Mouse (Mus musculus) neutrophil, adult 59 days (primary cell): Measurements from ENCODE around the gene Gm43302. TPM values are rescaled to one million over a fixed set of nuclear protein-coding genes. Genes with fewer than 3 reads are reported as not detected.

Experiments used
- total RNA-seq, 2 experiments: library from RNA; stranded (reverse); gene quantifications; 1 replicate in 1 of 2; 2 replicates in 1 of 2; pipeline ENCODE4 v1.2.4; 2023

Gm43302 gene
- not detected for total RNA-seq

DNA sequence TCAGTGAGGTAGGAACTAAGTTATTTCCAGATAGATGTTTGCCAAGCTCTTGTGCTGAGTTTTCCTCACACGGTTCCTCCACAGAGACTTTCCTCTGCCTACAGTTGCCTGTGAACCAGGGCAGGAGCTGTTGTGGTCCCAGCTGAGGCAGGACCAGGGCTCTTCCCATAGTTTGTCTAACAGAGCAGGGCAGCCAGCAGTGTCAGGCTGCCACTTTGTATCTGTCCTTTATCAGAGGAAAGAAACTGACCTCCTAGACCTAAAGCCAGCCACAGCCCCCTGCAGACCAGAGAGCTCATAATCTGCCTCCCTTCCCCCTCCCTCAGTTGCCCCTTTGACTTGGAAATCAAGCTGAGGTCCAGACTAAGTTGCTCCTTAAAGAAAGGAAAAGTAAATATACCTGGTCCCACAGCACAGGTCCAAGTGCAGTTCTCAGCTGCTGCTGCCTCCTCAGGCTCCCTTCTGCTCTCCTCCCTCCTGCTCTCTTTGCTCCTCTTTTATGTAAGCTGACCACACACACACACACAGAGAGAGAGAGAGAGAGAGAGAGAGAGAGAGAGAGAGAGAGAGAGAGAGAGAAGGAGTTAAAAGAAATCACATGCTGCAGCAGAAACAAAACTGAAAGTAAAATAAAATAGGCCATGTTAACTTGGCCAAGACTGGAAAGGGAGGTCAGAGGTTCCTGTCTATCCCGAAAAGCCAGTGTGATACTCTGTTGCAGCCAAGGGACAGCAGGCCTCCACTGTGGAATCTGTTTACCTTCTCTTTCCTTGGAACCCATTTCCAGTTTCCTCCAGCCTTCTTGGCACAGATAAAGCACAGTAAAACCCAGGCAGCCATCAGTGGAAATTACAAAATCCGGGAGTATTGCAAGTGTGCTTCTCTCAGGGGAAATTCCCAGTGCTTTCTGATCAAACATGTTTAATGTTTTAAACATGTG, at the start of gene Gm43302, which contains the start of gene Gbp6:
TSS of gene Gm43302 (minus strand) at position 470 of the 940 bp plus-strand sequence.
TSS of gene Gbp6 (minus strand) at position 473 of the 940 bp plus-strand sequence.

DNA sequence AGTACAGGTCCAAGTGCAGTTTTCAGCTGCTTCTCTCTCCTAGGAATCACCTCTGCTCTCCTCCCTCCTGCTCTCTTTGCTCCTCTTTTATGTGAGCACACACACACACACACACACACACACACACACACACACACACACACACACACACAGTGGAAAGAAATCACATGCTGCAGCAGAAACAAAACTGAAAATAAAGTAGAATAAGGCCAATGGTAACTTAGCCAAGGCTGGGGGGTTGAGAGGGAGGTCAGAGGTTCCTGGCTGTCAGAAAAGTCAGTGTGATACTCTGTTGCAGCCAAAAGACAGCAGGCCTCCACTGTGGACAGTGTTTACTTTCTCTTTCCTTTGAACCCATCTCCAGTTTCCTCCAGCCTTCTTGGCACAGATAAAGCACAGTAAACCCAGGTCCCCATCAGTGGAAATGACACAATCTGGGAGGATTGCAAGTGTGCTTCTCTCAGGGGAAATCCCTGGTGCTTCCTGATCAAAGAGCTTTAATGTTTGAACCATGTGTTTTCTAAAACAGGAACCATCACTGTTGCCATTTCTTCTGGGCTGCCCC, 53.9 kb downstream of the Gm43302 start, which contains the start of gene Gbp10:
TSS of gene Gbp10 (minus strand) at position 51 of the 565 bp plus-strand sequence.

Other genes with a start within 250 kb of the Gm43302 start
- 1 to 10 TPM; 7.5 to 8.5 TPM for gene Gbp9, start 154.2 kb downstream of the Gm43302 start, total RNA-seq
- 1 to 10 TPM; 1.4 to 1.8 TPM for gene Gbp8, start 154.2 kb downstream of the Gm43302 start, total RNA-seq
- 1 to 10 TPM; 2.8 to 3.0 TPM for gene Gbp4, start 154.1 kb downstream of the Gm43302 start, total RNA-seq
- not detected for gene Gbp10, start 54.2 kb downstream of the Gm43302 start, total RNA-seq
- gene Gbp6, start within 50 bp of the Gm43302 start, total RNA-seq = under 1 TPM; 0.22 TPM
- 10 to 100 TPM in 1 of 2 experiments, 1 to 10 TPM in 1; 7.4 to 11.2 TPM for gene Lrrc8b, start 122.1 kb upstream of the Gm43302 start, total RNA-seq
- gene Lrrc8c, start 225.7 kb upstream of the Gm43302 start, total RNA-seq = 10 to 100 TPM; 34.3 to 46.3 TPM